Mouse (Mus musculus) heart, postnatal 25 days (tissue): ENCODE results near the gene Kcnmb1. TPM values are rescaled to one million over a fixed set of nuclear protein-coding genes. Genes with fewer than 3 reads are reported as not detected.

Experiments
- DNase-seq: peaks from one replicate; pipeline ENCODE4 v3.0.0; 2022; ENCODE audit warnings: low spot score
- intact Hi-C: fragments of 180-260 bp; cut with DNase I; formaldehyde crosslinking; loops from one replicate; pipeline ENCODE4 v1.15.1; 2025
- total RNA-seq, 2 experiments: library from RNA; stranded (reverse); gene quantifications; 2 replicates each; pipeline ENCODE4 v1.2.3; 2021

The Kcnmb1 gene
- 1 to 10 TPM in 1 of 2 experiments, under 1 TPM in 1; 0.70 to 1.1 TPM for total RNA-seq

DNA sequence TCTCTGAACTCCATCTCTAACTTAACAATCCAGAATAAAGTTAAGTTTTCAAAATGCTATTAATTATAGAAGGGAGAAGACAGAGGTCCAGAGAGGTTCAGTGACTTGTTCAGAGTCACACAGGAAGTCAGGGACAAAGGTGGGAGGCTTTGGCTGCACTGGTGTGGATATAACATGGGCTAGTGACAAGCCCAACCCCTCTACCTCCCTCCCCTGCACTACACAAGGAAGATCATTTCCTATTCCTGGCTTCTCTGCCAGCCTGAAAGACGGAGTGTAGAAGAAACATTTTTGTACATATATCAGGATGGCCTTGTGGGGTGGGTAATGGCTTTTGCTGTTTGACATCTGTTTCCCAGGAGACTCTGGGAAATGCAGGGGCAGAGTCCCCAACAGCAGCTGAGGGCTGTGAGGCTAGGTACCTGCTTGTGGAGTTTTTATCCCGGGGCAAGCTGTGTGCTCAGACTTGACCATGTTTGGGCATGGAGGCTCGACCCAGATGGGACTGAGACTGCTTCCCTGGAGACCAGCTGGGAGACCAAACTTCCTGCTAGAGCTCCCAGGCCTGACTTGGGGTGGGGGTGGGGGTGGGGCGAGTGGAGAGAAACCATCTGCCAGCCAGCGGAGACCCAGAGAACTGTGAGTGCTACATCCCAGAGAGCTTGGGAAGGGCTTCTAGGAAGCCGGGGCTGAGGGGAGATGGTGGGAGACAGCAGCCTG lies at the start of gene Kcnmb1:
Gene Kcnmb1 (plus strand): TSS at position 326 of the 720 bp plus-strand sequence.
- intact Hi-C loops: loop anchor here (5.0 kb wide), 1 partner anchor 249 kb away; no protein-coding TSS in a partner anchor
- peak; percentile 6 for DNase-seq

DNA sequence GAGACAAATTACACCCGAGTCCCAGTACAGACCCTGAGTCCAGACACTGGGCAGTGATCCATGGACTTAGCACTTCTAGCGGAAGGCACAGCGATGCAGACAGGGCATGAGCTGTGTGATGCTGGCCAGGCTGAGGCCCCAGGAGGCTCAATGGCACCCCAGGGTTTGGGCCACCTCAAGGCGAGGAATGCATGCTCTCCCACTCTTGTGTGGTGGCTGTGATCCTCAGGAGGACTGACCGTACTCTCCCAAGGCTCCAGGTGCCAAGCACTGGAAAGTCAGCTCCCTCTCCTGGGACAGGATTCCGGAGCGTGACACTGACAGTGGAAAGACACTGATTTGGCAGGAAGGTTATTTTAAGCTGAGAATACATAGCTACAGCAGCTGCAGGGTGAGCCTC lies 49.8 kb upstream of the Kcnmb1 start:
- intact Hi-C loops: no loop called here
- no peak for DNase-seq

DNA sequence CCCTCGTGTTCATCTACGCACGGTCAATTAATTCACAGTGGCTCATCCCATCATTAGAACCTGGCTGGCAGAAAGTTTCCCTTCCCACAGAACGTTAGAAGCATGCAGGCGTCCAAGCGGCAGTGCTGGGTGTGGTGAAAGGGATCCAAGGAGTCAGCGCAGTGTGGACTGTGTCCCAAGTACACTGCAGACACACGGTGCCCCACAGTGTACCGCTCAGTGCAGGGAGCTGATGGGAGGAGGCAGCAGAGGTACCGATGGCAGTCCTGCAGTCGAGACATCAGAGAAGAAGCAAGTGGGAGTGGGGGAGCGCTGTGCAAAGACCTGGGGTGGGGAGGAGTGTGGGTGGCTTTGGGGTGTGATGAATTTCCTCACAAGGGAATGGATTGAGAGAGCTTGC lies 48.6 kb upstream of the Kcnmb1 start:
- no peak for DNase-seq
- intact Hi-C loops: no loop called here

DNA sequence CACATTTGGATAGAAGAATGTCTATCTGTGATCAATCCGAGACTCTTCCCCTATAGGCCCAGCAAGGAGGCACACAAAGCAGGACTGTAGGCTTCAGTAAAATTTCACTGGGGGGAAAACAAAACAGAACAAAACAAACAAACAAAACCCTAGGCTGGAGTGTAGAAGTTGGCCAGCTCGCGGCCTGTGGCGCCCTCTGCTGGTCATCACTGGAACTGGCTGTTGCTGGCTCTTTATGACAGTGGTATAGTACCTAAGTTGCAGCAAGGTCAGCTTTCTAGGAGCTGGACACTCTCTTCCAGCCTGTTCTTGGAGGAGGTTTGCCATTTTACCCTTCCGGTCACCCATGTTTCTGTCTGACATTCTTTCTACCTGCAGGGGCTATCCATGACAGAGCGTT lies 45.2 kb upstream of the Kcnmb1 start:
- intact Hi-C loops: loop anchor here (1.0 kb wide), 1 partner anchor 184 kb away; no protein-coding TSS in a partner anchor
- DNase-seq: no peak

DNA sequence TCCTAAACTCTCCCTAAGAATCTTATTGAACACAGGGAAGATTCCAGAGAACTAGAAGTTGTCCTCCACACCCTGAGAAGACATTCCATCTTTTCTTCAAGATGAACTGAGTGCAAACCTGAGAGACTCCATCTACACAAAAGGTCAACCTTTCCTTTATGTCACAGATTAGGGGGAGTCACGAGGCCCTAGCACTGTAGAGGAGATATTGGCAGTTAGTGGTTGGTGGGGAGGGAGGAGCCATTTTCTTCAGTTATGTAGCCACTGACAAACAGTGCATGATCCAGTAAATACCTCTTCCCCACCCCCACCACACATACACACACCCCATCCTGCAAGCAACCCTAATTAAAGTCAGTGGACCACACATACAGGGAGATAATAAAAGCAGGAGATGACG lies 44.4 kb upstream of the Kcnmb1 start:
- DNase-seq: no peak
- intact Hi-C loops: no loop called here

DNA sequence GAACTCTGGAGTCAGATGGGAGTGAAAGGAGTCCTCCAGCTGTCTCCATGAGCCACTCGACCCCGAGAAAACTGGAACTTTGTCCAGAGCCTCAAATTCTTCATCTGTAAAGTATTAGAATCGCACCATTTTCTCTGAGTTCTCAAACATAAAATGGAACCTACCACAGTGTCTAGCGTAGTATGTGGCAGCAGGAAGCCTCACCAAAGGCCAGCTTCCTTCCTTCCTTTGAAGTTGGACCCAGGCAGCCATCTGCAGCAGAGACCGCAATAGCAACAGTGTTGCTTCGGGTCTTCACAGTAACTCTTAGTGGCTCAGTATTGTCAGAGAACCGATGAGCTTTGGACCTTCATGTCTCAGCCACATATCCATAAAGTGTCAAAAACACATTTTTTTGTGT lies 43.0 kb upstream of the Kcnmb1 start:
- intact Hi-C loops: no loop called here
- no peak for DNase-seq

DNA sequence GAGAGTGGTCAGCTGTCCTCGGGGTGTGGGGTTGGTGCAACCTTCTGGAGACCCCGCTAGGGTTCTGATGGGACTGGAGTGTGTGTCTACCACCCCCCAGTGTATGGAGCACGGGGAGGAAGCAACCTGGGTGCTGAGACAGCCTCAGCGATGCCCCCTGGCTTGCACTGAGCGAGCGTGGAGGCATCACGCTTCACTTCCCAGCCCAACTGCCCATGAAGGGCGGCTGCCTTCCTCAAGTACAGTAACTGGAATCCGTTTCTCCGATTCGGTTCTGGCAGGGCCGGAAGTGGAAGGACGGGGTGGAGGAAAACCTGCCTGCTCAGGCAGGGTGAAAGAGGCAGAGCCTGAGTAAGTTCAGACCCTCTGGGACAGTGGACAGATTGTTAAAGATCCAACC lies 41.4 kb upstream of the Kcnmb1 start:
- intact Hi-C loops: no loop called here
- DNase-seq: no peak

DNA sequence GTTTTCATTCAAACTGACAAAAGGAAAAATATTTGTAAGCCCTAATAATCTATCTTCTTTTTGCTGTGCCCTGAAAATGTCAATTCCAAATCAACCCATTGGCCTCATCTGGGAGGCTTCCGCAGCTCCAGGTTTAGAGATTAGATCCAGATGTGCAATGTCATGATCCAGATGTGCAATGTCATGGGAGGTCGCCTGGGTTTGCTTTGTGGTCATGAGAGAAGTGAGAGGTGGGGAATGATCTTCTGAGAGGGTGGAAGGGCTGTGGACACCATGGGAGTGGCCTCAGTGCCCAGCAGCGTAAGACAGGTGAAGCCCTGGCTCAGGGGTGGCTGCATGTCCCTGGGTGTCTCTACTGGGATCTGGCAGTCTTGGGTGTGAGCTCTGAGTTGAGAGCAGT lies 39.8 kb upstream of the Kcnmb1 start:
- no peak for DNase-seq
- intact Hi-C loops: no loop called here

DNA sequence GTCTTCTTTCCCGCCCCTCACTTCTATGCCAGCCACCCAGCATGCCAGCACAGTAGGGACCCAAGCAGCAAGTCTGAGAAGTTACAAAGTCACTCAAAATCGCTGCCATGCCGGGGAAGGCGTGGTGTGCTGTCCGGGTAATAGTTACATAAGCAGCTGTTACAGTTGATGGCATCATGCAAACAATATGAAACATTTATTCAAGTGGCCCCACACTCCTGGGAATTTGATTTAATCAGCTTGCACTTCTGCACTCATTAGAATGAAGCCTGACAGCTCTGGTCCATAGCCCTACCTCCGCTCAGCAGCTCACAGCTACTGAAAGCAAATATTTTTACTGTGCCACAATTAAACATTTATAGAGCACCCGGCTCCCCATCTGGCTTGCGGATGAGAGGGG lies 37.0 kb upstream of the Kcnmb1 start:
- intact Hi-C loops: no loop called here

DNA sequence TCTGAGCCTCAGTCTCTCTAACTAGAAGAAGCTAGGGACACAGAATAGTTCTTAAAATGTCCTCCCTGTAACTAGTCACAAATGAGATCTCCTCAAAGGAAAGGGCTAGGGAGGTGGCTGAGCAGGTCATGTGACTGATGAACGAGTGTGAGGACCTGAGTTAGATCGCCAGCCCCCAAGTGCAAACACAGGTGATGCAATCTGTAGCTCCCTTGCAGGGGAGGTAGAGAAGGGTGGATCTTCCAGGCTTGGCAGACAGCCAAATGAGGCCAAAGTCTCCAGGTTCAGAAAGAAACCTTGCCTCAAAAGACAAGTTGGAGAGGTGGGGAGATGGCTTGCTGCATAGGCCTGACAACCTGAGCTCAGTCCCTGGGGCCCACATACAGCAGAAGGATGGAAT lies 36.3 kb upstream of the Kcnmb1 start:
- intact Hi-C loops: no loop called here

More for the DNA sequence above, 37.0 kb upstream of the Kcnmb1 start:
- DNase-seq: no peak

DNA sequence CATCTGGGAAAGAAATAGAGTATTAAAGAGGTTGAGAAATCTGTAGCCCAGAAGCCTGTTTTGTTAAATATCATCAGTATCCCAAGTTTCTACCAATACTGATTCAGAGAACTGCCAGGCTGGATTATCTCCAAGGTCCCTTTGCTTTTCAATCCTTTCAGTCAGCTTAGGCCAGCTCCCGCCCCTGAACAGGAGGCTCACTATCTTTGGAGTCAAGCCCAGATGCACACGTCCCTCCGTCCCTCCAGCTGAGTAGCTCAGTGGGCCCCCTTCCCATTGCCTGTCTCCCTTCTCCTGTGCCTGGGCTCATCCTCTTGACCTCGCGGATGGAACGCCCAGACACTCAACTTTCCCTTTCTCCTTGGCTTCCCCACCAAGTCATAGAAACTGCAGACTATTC lies 35.5 kb upstream of the Kcnmb1 start:
- intact Hi-C loops: no loop called here

More for the DNA sequence above, 36.3 kb upstream of the Kcnmb1 start:
- DNase-seq: no peak

DNA sequence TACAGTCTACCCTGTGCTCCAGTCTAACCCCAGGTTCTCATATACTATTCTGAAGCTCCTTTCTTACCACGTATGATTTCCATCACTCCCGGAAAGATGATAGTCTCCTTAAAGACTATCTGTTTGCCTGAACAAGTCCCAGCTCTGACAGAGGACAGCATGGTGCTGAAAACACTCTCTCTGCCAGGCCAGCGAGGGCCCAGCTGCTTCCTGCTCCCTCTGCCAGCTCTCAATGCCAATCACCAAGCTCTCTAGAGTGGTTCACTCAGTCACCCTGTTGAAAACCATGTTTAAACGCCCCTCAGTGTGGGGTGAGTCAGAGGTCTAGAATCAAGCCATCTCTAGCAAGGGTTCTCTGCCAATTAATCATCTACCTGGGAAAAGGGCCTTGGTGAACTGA lies 35.0 kb upstream of the Kcnmb1 start:
- intact Hi-C loops: no loop called here

More for the DNA sequence above, 35.5 kb upstream of the Kcnmb1 start:
- no peak for DNase-seq

DNA sequence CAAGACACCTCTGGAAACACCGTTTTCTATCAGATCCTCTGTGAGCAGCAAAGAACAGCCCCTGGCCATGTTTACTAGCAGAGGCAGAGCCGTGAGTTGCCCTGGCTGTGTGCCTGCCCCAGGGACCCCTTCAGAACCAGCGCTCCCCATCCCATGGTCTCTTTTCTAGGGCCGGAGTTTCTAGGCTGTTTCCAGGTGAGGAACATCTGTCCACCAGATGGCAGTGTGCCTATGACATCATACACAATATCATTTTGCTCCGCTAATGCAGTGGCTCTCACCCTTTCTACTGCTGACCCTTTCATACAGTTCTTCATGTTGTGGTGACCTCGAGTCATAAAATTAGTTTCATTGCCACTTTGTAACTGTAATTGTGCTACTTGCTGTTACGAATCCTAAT lies 34.2 kb upstream of the Kcnmb1 start:
- DNase-seq: no peak
- intact Hi-C loops: no loop called here

More for the DNA sequence above, 35.0 kb upstream of the Kcnmb1 start:
- no peak for DNase-seq

DNA sequence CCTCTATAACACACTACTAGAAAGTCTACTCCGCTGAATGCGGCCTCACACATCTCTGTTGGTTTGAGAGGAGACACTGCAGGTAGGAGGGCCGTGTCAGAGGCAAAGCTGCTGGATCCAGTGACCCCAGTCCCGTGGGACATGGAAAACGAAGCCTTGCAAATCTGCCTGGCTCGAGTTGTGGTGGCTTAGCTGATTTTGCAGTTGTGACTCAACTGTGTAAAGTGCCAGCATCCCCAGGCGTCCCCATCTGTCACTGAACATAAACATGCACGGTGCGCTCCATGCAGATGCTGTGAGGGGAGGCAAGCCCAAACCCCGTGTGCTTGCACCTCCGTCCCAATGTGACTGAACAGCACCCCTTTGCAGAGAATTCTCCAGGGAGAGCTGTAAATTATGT lies 33.4 kb upstream of the Kcnmb1 start:
- intact Hi-C loops: no loop called here

DNA sequence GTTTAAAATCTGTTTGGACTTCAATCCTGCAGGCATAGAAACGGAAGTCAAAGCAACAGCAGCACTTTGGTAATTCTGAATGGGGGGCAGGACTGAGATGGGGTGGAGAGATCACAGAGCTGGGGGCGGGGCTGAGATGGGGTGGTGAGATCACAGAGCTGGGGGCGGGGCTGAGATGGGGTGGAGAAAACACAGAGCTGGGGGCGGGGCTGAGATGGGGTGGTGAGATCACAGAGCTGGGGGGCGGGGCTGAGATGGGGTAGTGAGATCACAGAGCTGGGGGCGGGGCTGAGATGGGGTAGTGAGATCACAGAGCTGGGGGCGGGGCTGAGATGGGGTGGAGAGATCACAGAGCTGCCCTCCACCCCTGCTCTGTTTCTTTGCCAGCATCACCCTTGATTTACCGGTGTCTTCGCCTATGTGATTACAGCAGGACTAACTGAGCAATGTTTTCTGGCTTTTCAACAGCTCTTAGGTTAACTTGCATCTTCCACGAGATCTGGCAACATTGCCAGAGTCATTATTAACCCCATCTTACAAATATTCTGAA lies 30.9 kb upstream of the Kcnmb1 start:
- intact Hi-C loops: no loop called here
- DNase-seq: no peak

More for the DNA sequence above, 33.4 kb upstream of the Kcnmb1 start:
- no peak for DNase-seq

DNA sequence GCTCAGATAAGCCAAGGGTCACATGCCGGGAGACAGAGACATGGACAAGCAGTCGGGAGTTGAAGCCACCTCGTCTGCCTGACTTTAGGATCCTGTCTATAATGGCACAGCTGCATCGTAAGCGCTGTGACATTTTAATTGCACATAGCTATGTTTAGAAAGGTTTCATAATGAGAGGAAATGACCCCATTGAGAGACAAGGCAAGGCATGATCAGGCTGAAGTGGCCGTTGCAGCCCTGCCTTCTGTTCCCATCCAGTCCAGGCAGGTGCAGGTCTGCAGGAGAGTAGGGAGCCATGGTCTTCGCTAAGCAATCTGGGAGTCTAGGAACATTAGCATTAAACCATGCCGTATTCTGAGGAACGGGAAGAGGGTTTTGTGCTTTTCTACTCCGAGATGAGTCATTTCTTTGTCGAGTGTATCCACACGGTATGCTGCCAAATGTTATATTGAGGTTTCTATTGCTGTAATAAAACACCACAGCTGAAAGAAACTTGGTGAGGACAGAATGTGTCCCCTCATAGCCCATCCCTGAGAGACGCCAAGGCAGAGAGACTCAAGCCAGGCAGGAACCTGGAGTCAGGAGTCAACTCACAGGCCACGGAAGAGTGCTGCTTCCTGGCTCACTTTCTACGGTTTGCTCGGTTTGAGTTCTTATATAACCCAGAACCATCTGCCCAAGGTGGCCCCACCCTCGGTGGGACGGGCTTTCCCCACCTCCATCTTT lies 30.3 kb upstream of the Kcnmb1 start:
- DNase-seq: no peak
- intact Hi-C loops: no loop called here

DNA sequence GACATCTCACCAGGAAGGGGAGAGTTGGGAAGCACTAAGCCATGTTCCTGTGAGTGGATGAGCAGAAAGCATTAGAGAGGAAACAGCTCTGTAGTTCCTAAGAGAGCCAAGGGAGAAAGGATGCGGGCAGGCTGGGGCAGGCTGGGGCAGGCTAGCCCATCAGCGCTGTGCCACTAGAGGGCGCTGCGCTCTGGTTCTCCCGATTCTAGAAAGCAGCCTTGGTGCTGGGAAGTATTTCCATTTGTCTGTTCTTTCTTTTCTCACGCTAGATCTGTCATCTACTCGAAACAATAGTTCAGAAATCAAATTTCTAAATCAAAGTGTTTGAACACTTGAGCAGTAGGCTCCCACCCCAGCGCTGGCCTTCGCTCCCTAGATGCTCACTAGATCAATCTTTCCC lies 28.5 kb upstream of the Kcnmb1 start:
- intact Hi-C loops: no loop called here
- DNase-seq: no peak

DNA sequence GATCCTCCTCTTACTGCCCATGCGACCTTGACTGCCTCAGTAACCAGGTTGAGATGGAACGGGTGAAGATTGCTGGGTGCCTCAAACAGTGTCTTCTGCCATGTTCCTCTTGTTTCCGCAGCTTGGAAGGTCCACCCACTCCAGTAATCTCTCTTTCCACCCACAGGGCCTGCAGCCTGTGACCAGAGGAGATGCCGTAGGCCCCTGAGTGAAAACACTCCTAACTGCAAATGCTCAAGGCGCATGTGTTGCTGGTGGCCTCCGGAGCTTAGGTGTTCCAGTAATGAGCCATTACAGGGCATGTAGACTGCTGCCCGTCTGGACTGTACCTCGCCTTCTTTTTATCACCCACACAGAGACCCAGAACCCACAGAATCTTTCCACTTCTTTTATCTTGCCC lies 25.2 kb upstream of the Kcnmb1 start:
- intact Hi-C loops: no loop called here
- DNase-seq: no peak

DNA sequence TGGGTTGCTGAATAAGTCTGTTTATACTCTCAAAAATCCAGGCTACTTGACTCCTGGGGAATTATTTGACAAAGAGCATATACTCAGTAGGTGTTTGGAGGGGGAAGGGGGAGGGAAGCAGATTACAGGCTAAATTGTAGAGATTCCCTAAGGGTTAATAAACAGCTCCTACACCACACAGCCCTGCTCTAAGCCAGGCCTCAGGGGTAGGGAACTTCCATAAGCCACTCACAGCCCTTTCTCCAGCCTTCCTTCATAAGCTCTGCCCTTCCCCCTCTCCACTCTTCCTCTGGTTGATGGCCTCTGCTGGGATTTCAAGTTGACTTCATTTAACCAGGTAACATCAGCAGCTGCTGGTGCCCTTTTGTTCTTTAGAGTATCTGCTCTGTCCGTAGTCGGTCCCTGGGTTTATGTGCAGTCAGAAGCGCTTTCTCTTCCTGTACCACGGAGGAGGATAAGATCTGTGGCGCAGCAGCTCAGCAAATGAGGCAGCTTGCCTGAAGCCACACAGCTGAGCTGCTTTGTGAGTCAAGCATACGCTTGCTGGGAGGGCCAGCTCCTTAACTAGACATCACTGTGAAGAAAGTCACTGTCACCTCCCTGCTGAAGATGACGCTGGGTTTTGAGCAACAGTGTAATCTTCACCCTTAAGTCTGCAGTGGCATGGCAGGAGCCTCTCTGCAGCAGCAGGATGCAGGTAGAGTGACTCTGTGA lies 24.1 kb upstream of the Kcnmb1 start:
- intact Hi-C loops: no loop called here

DNA sequence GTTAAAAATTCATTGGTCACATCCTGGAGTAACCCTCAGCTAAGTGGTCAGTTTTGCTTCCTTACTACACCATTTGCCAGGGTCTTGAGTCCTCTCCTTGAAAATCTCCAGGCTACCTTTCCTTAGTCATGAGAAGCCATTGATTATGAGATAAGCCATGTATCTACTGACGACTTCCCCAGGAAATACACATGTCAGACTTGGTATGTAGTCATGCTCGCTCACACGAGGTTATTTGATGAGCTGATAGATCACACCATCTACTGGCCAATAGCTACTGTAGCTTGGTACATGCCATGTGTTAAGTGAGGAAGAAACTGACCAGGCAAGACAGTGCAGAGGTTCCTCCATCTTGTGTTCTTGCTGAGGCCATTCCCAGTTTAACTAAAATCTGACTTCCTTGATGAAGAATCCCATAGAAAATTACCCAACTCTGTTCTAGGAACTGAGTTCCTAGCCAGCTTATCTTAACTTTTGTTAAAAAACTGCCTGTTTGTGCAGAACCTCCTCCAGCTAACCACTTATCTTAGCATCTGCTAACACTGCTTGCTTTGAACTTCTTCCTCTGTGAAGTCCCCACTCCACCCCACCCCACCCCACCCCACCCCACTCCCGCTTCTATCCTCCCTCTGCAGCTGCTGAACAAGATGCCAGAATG lies 23.2 kb upstream of the Kcnmb1 start:
- intact Hi-C loops: no loop called here
- no peak for DNase-seq

More for the DNA sequence above, 24.1 kb upstream of the Kcnmb1 start:
- no peak for DNase-seq
